Mouse (Mus musculus) MEL (cell line): ENCODE measurements around the gene Tmem80. TPM values are rescaled to one million over a fixed set of nuclear protein-coding genes. Genes with fewer than 3 reads are reported as not detected.

Experiments
- DNase-seq: peaks from one replicate; pipeline ENCODE4 v3.0.0; 2011; ENCODE audit warnings: low read depth, low spot score
- H3K27ac ChIP-seq: 2 replicates; pipeline ENCODE4 v1.5.1; 2012; ENCODE audit warnings: low read depth, mild to moderate bottlenecking, control low read depth, low read length, moderate library complexity; ENCODE audit not compliant: control insufficient read depth
- H3K27me3 ChIP-seq, 2 experiments: fragments of 150-350 bp in 1 of 2; sonication (generic) in 1 of 2; 2 replicates each; pipeline ENCODE4 v1.6.1; 2012; ENCODE audit warnings: low read length in 2 of 2, mild to moderate bottlenecking in 2 of 2, improper control_type of control experiment in 1 of 2, moderate library complexity in 1 of 2; ENCODE audit not compliant: insufficient read depth in 2 of 2, control insufficient read depth in 1 of 2
- H3K36me3 ChIP-seq, 2 experiments: 2 replicates each; pipeline ENCODE4 v1.6.1; 2012 to 2014; ENCODE audit warnings: low read length in 2 of 2, improper control_type of control experiment in 1 of 2, inconsistent platforms in 1 of 2, mild to moderate bottlenecking in 1 of 2; ENCODE audit not compliant: insufficient read depth in 2 of 2, control insufficient read depth in 1 of 2
- H3K4me1 ChIP-seq, 2 experiments: fragments of 150-350 bp in 1 of 2; sonication (generic) in 1 of 2; 2 replicates each; pipeline ENCODE4 v1.6.1; 2012; ENCODE audit warnings: low read length in 2 of 2, improper control_type of control experiment in 1 of 2, mild to moderate bottlenecking in 1 of 2; ENCODE audit not compliant: insufficient read depth in 2 of 2, control insufficient read depth in 1 of 2
- H3K4me3 ChIP-seq, 2 experiments: fragments of 150-350 bp in 1 of 2; sonication (generic) in 1 of 2; 2 replicates each; pipeline ENCODE4 v1.5.1; 2012; ENCODE audit warnings: low read depth in 2 of 2, low read length in 2 of 2, mild to moderate bottlenecking in 2 of 2, moderate library complexity in 2 of 2, control low read depth in 1 of 2, improper control_type of control experiment in 1 of 2; ENCODE audit not compliant: control insufficient read depth in 1 of 2, insufficient read depth in 1 of 2
- H3K79me2 ChIP-seq: 2 replicates; pipeline ENCODE4 v1.6.1; 2012; ENCODE audit warnings: mild to moderate bottlenecking, low read length, moderate library complexity; ENCODE audit not compliant: control insufficient read depth, poor library complexity, insufficient read depth
- H3K9ac ChIP-seq: 2 replicates; pipeline ENCODE4 v1.6.1; 2012; ENCODE audit warnings: low read depth, mild to moderate bottlenecking, control low read depth, low read length, moderate library complexity; ENCODE audit not compliant: control insufficient read depth, poor library complexity, severe bottlenecking
- H3K9me3 ChIP-seq: fragments of 150-350 bp; sonication (generic); replicated peaks from 2 replicates; pipeline ENCODE4 v1.6.1; 2012; ENCODE audit warnings: mild to moderate bottlenecking, low read length, improper control_type of control experiment, moderate library complexity; ENCODE audit not compliant: insufficient read depth
- CHD1 ChIP-seq: IDR thresholded peaks from 2 replicates; pipeline ENCODE4 v1.6.1; 2012; ENCODE audit warnings: low read depth, mild to moderate bottlenecking, inconsistent platforms, low read length, improper control_type of control experiment
- CTCF ChIP-seq, 3 experiments: IDR thresholded peaks in 2 of 3; conservative IDR thresholded peaks in 1 of 3; 2 replicates each; pipeline ENCODE4 v1.5.1; 2011 to 2012; ENCODE audit warnings: low read length in 3 of 3, low read depth in 2 of 3, mild to moderate bottlenecking in 2 of 3, improper control_type of control experiment in 1 of 3, inconsistent platforms in 1 of 3, mixed read lengths in 1 of 3, moderate library complexity in 1 of 3; ENCODE audit not compliant: control insufficient read depth in 1 of 3, insufficient read depth in 1 of 3, poor library complexity in 1 of 3, severe bottlenecking in 1 of 3
- E2F4 ChIP-seq: IDR thresholded peaks from 2 replicates; pipeline ENCODE4 v1.6.1; 2011; ENCODE audit warnings: low read depth, low read length, improper control_type of control experiment, borderline replicate concordance
- ELF1 ChIP-seq: IDR thresholded peaks from 2 replicates; pipeline ENCODE4 v1.6.1; 2014; ENCODE audit warnings: low read depth, mild to moderate bottlenecking, inconsistent platforms, low read length, improper control_type of control experiment, moderate library complexity
- EP300 ChIP-seq, 2 experiments: IDR thresholded peaks; 2 replicates each; pipeline ENCODE4 v1.6.1; 2011; ENCODE audit warnings: improper control_type of control experiment in 2 of 2, low read length in 2 of 2, low read depth in 1 of 2, mild to moderate bottlenecking in 1 of 2
- ETS1 ChIP-seq: IDR thresholded peaks from 2 replicates; pipeline ENCODE4 v1.6.1; 2012; ENCODE audit warnings: low read depth, mild to moderate bottlenecking, inconsistent platforms, low read length, improper control_type of control experiment, moderate library complexity
- GABPA ChIP-seq: IDR thresholded peaks from 2 replicates; pipeline ENCODE4 v1.6.1; 2012; ENCODE audit warnings: low read depth, mild to moderate bottlenecking, inconsistent platforms, low read length, improper control_type of control experiment, moderate library complexity
- HCFC1 ChIP-seq: IDR thresholded peaks from 2 replicates; pipeline ENCODE4 v1.6.1; 2012; ENCODE audit warnings: low read depth, mild to moderate bottlenecking, inconsistent platforms, low read length, improper control_type of control experiment, moderate library complexity
- KAT2A ChIP-seq: conservative IDR thresholded peaks from 2 replicates; pipeline ENCODE4 v1.6.1; 2012; ENCODE audit warnings: low read depth, low read length, improper control_type of control experiment, inconsistent platforms
- MAFK ChIP-seq: IDR thresholded peaks from 2 replicates; pipeline ENCODE4 v1.6.1; 2011; ENCODE audit warnings: low read depth, mild to moderate bottlenecking, low read length, improper control_type of control experiment, borderline replicate concordance
- MAX ChIP-seq: IDR thresholded peaks from 2 replicates; pipeline ENCODE4 v1.6.1; 2011; ENCODE audit warnings: low read length, improper control_type of control experiment
- MAZ ChIP-seq: IDR thresholded peaks from 2 replicates; pipeline ENCODE4 v1.6.1; 2012; ENCODE audit warnings: low read depth, mild to moderate bottlenecking, inconsistent platforms, low read length, improper control_type of control experiment
- MEF2A ChIP-seq: IDR thresholded peaks from 2 replicates; pipeline ENCODE4 v1.6.1; 2014; ENCODE audit warnings: low read depth, mild to moderate bottlenecking, inconsistent platforms, low read length, improper control_type of control experiment; ENCODE audit not compliant: poor library complexity, insufficient replicate concordance, severe bottlenecking; ENCODE audit errors: extremely low read depth
- MYB ChIP-seq: IDR thresholded peaks from 2 replicates; pipeline ENCODE4 v1.6.1; 2011; ENCODE audit warnings: mild to moderate bottlenecking, low read depth, low read length, improper control_type of control experiment
- MYC ChIP-seq: IDR thresholded peaks from 2 replicates; pipeline ENCODE4 v1.6.1; 2011; ENCODE audit warnings: low read depth, mild to moderate bottlenecking, low read length, improper control_type of control experiment, moderate library complexity
- NRF1 ChIP-seq: IDR thresholded peaks from 2 replicates; pipeline ENCODE4 v1.6.1; 2014; ENCODE audit warnings: low read depth, mild to moderate bottlenecking, inconsistent platforms, low read length, improper control_type of control experiment, moderate library complexity; ENCODE audit not compliant: poor library complexity, insufficient read depth, severe bottlenecking
- POLR2A ChIP-seq, 2 experiments: IDR thresholded peaks; 2 replicates each; pipeline ENCODE4 v1.6.1; 2011 to 2012; ENCODE audit warnings: low read length in 2 of 2, mild to moderate bottlenecking in 2 of 2, control low read depth in 1 of 2, improper control_type of control experiment in 1 of 2, low read depth in 1 of 2, moderate library complexity in 1 of 2; ENCODE audit not compliant: control insufficient read depth in 1 of 2, insufficient read depth in 1 of 2, poor library complexity in 1 of 2
- POLR2AphosphoS2 ChIP-seq: IDR thresholded peaks from 2 replicates; pipeline ENCODE4 v1.6.1; 2011; ENCODE audit warnings: low read length, improper control_type of control experiment
- POLR2AphosphoS5 ChIP-seq: IDR thresholded peaks from 2 replicates; pipeline ENCODE4 v1.6.1; 2012; ENCODE audit warnings: low read depth, borderline replicate concordance, mild to moderate bottlenecking, inconsistent platforms, low read length, moderate library complexity, mixed read lengths
- RAD21 ChIP-seq: IDR thresholded peaks from 2 replicates; pipeline ENCODE4 v1.6.1; 2011; ENCODE audit warnings: mild to moderate bottlenecking, low read depth, low read length, improper control_type of control experiment
- SMC3 ChIP-seq: IDR thresholded peaks from 2 replicates; pipeline ENCODE4 v1.6.1; 2011; ENCODE audit warnings: low read depth, low read length, improper control_type of control experiment
- TAL1 ChIP-seq: IDR thresholded peaks from 2 replicates; pipeline ENCODE4 v1.6.1; 2012; ENCODE audit warnings: mild to moderate bottlenecking, inconsistent platforms, low read length, moderate library complexity, mixed read lengths
- TCF12 ChIP-seq: IDR thresholded peaks from 2 replicates; pipeline ENCODE4 v1.6.1; 2014; ENCODE audit warnings: low read depth, mild to moderate bottlenecking, inconsistent platforms, low read length, improper control_type of control experiment, moderate library complexity
- USF1 ChIP-seq: IDR thresholded peaks from 2 replicates; pipeline ENCODE4 v1.6.1; 2014; ENCODE audit warnings: low read depth, mild to moderate bottlenecking, inconsistent platforms, low read length, improper control_type of control experiment, moderate library complexity
- ZC3H11A ChIP-seq: IDR thresholded peaks from 2 replicates; pipeline ENCODE4 v1.6.1; 2012; ENCODE audit warnings: low read depth, mild to moderate bottlenecking, inconsistent platforms, low read length, improper control_type of control experiment
- ZKSCAN1 ChIP-seq: IDR thresholded peaks from 2 replicates; pipeline ENCODE4 v1.6.1; 2012; ENCODE audit warnings: low read depth, mild to moderate bottlenecking, inconsistent platforms, low read length, improper control_type of control experiment, moderate library complexity
- ZMIZ1 ChIP-seq: IDR thresholded peaks from 2 replicates; pipeline ENCODE4 v1.6.1; 2012; ENCODE audit warnings: low read depth, mild to moderate bottlenecking, inconsistent platforms, low read length, improper control_type of control experiment, moderate library complexity
- ZNF384 ChIP-seq: IDR thresholded peaks from 2 replicates; pipeline ENCODE4 v1.6.1; 2012; ENCODE audit warnings: low read depth, mild to moderate bottlenecking, inconsistent platforms, low read length, improper control_type of control experiment
- polyA plus RNA-seq, 2 experiments: library from polyadenylated mRNA; stranded (reverse) in 1 of 2; unstranded in 1 of 2; fragments of >175 nt in 1 of 2; fragments of >200 nt in 1 of 2; gene quantifications; 2 replicates each; pipeline versions ENCODE4 v1.2.1 to v1.2.4; 2012; ENCODE audit warnings: low replicate concordance in 2 of 2, low read depth in 1 of 2; ENCODE audit not compliant: insufficient read length in 2 of 2, insufficient read depth in 1 of 2, missing spikeins in 1 of 2
- total RNA-seq: library from RNA; depleted of rRNA; stranded (reverse); fragments of 300-350 nt; gene quantifications from 2 replicates; pipeline ENCODE4 v1.2.3, GENCODE M21; 2012

The Tmem80 gene
- total and polyA plus RNA-seq, 3 experiments, result 12.3 to 27.7 TPM; not detected in 1

DNA sequence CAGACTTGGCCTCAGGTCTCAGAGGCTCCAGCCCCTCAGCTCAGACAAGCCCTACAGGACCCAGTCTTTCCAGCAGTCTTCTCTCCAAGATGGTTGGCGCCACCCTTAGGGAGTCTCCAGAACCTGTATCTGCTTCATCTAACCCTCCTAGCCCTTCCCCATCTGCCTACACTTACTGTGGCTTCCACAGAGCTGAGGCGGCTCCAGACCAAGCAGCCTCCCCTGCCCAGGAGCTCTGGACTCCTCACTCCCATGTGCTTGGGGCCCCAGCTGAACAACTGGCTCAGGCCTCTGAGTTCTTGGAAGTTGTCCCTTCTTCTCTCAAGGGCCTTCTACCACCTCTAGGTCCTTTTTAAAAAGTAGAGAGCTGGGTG, 36.2 kb downstream of the Tmem80 start:
- Histone ChIP-seq H3K9ac (peak overlapping the region; percentile 17), H3K4me3 (no peak overlapping the region), H3K4me1 (peaks cover 11 to 17% of the 10 kb centered on the region in 2 experiments), H3K36me3 (peaks cover 0 to 16% of the 10 kb centered on the region in 2 experiments; a peak in 2 of 4 replicates), H3K9me3 (no peaks in the 10 kb centered on the region), H3K79me2 (no peaks in the 10 kb centered on the region), H3K27me3 (no peaks in the 10 kb centered on the region), H3K27ac (peak overlapping the region; percentile 4; the same call in 1 of the 2 replicates)
- no peak for DNase-seq
- TF ChIP-seq POLR2AphosphoS5, result no peak
- no peak for TF ChIP-seq MAZ
- TF ChIP-seq USF1, result no peak
- TF ChIP-seq NRF1, result no peak
- no peak for TF ChIP-seq CTCF (IDR thresholded peaks at IDR 0.05 in 2 of 3, conservative IDR thresholded peaks at IDR 0.05 in 1 of 3; ENCODE audit: control insufficient read depth in 1 of 3, insufficient read depth in 1 of 3, low read depth in 2 of 3, low read length in 3 of 3, poor library complexity in 1 of 3, severe bottlenecking in 1 of 3)
- no peak for TF ChIP-seq MAX
- no peak for TF ChIP-seq TAL1
- no peak for TF ChIP-seq EP300 (IDR thresholded peaks at IDR 0.05; ENCODE audit: low read depth in 1 of 2, low read length in 2 of 2)
- no peak for TF ChIP-seq MEF2A
- TF ChIP-seq KAT2A, result no peak
- TF ChIP-seq POLR2A (IDR thresholded peaks at IDR 0.05; ENCODE audit: control insufficient read depth in 1 of 2, insufficient read depth in 1 of 2, low read depth in 1 of 2, low read length in 2 of 2, poor library complexity in 1 of 2), result no peak
- TF ChIP-seq MAFK, result no peak
- TF ChIP-seq ZNF384, result no peak
- TF ChIP-seq ZMIZ1, result no peak
- no peak for TF ChIP-seq POLR2AphosphoS2
- no peak for TF ChIP-seq CHD1
- TF ChIP-seq E2F4, result no peak

DNA sequence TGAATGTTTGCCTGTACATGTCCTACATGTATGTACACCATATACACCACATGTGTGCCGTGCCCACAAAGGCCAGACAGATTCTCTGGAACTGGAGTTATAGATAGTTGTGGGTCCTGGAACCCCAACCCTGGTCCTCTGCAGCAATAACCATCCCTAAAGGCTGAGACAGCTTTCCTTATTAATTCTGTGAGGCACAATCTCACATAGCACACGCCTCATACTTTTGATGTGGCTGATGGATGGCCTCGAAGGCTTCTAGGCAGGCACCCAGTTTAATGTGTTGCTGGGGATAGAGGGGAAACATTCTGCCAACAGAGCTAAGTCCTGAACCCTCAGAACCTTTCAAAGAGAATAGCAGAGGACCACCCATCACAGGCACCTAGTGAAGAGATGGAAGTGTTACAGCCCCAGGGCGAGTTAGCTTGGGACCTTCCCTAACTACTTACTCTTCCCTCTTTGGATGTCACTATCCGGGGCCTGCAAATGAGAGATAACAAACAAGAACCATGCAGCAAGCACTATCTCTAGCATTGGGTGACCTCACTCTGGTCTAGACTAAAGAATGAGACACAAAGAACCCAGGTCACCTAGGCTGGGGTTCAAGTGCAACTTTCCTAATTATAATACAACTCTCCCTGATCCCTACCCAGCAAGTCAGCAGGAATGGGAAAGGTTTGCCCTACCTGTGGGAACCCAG, 37.0 kb downstream of the Tmem80 start:
- Histone ChIP-seq H3K27me3 (no peaks in the 10 kb centered on the region), H3K4me3 (no peak overlapping the region), H3K9ac (no peak overlapping the region), H3K4me1 (peaks cover 12 to 20% of the 10 kb centered on the region in 2 experiments), H3K9me3 (no peaks in the 10 kb centered on the region), H3K79me2 (no peaks in the 10 kb centered on the region), H3K27ac (peak overlapping the region; percentile 14), H3K36me3 (peaks cover 0 to 16% of the 10 kb centered on the region in 2 experiments; a peak in 2 of 4 replicates)
- peak; percentile 86 for DNase-seq
- TF ChIP-seq ELF1 (no peak), ZC3H11A (no peak), MEF2A (no peak), ZKSCAN1 (peak; percentile 10; the same call in 1 of the 2 replicates), SMC3 (no peak; the same call in 1 of the 2 replicates), RAD21 (no peak), EP300 (IDR thresholded peaks at IDR 0.05; ENCODE audit: low read depth in 1 of 2, low read length in 2 of 2) (peak; percentile 88 to 89), HCFC1 (no peak), ETS1 (peak; percentile 90), MAFK (no peak), GABPA (no peak), POLR2A (IDR thresholded peaks at IDR 0.05; ENCODE audit: control insufficient read depth in 1 of 2, insufficient read depth in 1 of 2, low read depth in 1 of 2, low read length in 2 of 2, poor library complexity in 1 of 2) (no peak), MYB (no peak), CTCF (IDR thresholded peaks at IDR 0.05 in 2 of 3, conservative IDR thresholded peaks at IDR 0.05 in 1 of 3; ENCODE audit: control insufficient read depth in 1 of 3, insufficient read depth in 1 of 3, low read depth in 2 of 3, low read length in 3 of 3, poor library complexity in 1 of 3, severe bottlenecking in 1 of 3) (no peak), ZNF384 (no peak), POLR2AphosphoS2 (no peak), TAL1 (peak; percentile 94), MAZ (no peak), MYC (peak; percentile 62), POLR2AphosphoS5 (no peak), TCF12 (peak; percentile 93)
